8 mouse cellular contexts compared by ENCODE assay signal in the genomic region with DNA sequence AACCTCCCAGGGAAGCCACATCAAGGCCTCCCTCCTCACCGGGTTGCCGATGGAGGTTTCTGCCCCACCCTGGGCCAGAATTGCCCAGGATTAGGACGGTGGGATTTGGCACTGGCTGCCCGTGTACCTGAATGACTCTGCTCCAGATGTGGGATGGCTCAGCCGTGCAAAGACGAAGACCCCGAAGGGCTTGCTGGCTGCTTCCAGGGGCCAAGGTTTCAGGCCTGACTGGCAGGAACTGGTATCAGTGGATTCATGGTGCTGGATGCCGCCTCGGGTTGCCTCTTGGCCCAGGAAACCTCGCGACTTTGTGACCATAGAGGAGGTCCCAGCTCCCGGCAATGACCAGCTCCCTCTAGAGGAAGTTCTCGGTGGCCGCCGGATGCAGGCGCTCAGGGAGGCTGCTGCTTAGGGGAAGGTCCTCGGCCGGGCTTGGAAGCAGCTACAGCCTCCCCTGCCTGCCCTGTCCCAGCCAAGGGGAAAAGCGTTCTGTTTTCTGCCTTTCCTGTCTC. TPM values are rescaled to one million over a fixed set of nuclear protein-coding genes. Genes with fewer than 3 reads are reported as not detected.
A peak's percentile ranks its signal among the peaks of the same experiment; 100 is the strongest.
DNase-seq lines count a peak whose midpoint lies in the region; ATAC-seq lines count a peak whose summit lies in the region.

No protein-coding gene starts in this region.

- peak overlapping the region; percentile 83 to 84 for H3K27ac ChIP-seq in heart, embryonic 14.5 days (replicated peaks in 1 of 2; ENCODE audit: control insufficient read depth in 1 of 2, insufficient read depth in 1 of 2, low read depth in 2 of 2, low read length in 2 of 2)
- H3K27ac ChIP-seq in liver, embryonic 13.5 days, result peak overlapping the region; percentile 81
- H3K27ac ChIP-seq in stomach, embryonic 16.5 days (ENCODE audit: low read length), result peak overlapping the region; percentile 82

- H3K27me3 ChIP-seq in heart, embryonic 14.5 days (ENCODE audit: control insufficient read depth, insufficient read depth, low read length), result no peaks in the 10 kb centered on the region
- H3K27me3 ChIP-seq in liver, embryonic 13.5 days, result no peaks in the 10 kb centered on the region
- no peaks in the 10 kb centered on the region for H3K27me3 ChIP-seq in stomach, embryonic 16.5 days (ENCODE audit: control insufficient read depth, insufficient read depth, low read length)

- H3K4me2 ChIP-seq in heart, embryonic 14.5 days (ENCODE audit: low read length), result peak overlapping the region; percentile 94
- H3K4me2 ChIP-seq in liver, embryonic 13.5 days, result peak overlapping the region; percentile 87
- peak overlapping the region; percentile 82 for H3K4me2 ChIP-seq in stomach, embryonic 16.5 days (ENCODE audit: low read depth, low read length)

- H3K9me3 ChIP-seq in heart, embryonic 14.5 days (ENCODE audit: control insufficient read depth, low read length), result no peaks in the 10 kb centered on the region
- no peaks in the 10 kb centered on the region for H3K9me3 ChIP-seq in liver, embryonic 13.5 days (replicated peaks)
- H3K9me3 ChIP-seq in stomach, embryonic 16.5 days (replicated peaks; ENCODE audit: control insufficient read depth, low read length), result no peaks in the 10 kb centered on the region

- H3K36me3 ChIP-seq in heart, embryonic 14.5 days (ENCODE audit: control insufficient read depth, insufficient read depth, low read length), result peaks cover 32% of the 10 kb centered on the region
- peaks cover 18% of the 10 kb centered on the region for H3K36me3 ChIP-seq in liver, embryonic 13.5 days
- H3K36me3 ChIP-seq in stomach, embryonic 16.5 days (ENCODE audit: control insufficient read depth, insufficient read depth, low read length), result no peaks in the 10 kb centered on the region; the same call in 1 of the 2 replicates

- peak overlapping the region; percentile 98 for H3K9ac ChIP-seq in heart, embryonic 14.5 days (ENCODE audit: low read length)
- H3K9ac ChIP-seq in liver, embryonic 13.5 days, result peak overlapping the region; percentile 83
- H3K9ac ChIP-seq in stomach, embryonic 16.5 days (ENCODE audit: low read length), result peak overlapping the region; percentile 99

- H3K4me3 ChIP-seq in heart, embryonic 14.5 days (ENCODE audit: control insufficient read depth in 1 of 2, insufficient read depth in 1 of 2, low read depth in 1 of 2, low read length in 2 of 2), result peak overlapping the region; percentile 84 to 86
- peak overlapping the region; percentile 70 for H3K4me3 ChIP-seq in liver, embryonic 13.5 days (replicated peaks)
- peak overlapping the region; percentile 88 for H3K4me3 ChIP-seq in stomach, embryonic 16.5 days (replicated peaks; ENCODE audit: low read length)

- H3K4me1 ChIP-seq in heart, embryonic 14.5 days (ENCODE audit: control insufficient read depth in 2 of 2, insufficient read depth in 2 of 2, low read length in 2 of 2), result peaks cover 12 to 18% of the 10 kb centered on the region in 2 experiments; a peak in 3 of 4 replicates
- peaks cover 51% of the 10 kb centered on the region for H3K4me1 ChIP-seq in liver, embryonic 13.5 days (replicated peaks)
- peaks cover 15% of the 10 kb centered on the region for H3K4me1 ChIP-seq in stomach, embryonic 16.5 days (ENCODE audit: control insufficient read depth, insufficient read depth, low read length)

- peak; percentile 87 for ATAC-seq in erythroid progenitor cell, adult 5-6 weeks (replicated peaks; ENCODE audit: low FRiP score, poor library complexity, severe bottlenecking)
- peak; percentile 70 for ATAC-seq in heart, embryonic 14.5 days (ENCODE audit: insufficient number of reproducible peaks, insufficient read depth, low FRiP score, low read depth)
- ATAC-seq in liver, embryonic 13.5 days (ENCODE audit: low read depth), result peak; percentile 82
- peak; percentile 80 for ATAC-seq in stomach, embryonic 16.5 days (ENCODE audit: insufficient read depth, low FRiP score)

- DNase-seq in CD4-positive helper T cell, adult 2 months (ENCODE audit: low read depth, low spot score), result peak; percentile 88
- DNase-seq in brain, embryonic 18.5 days (ENCODE audit: low read depth, low spot score), result peak; percentile 42
- DNase-seq in kidney, postnatal 14 days, result peak; percentile 93
- peak; percentile 84 for DNase-seq in liver, embryonic 13.5 days
- DNase-seq in neural tube, embryonic 10.5 days (ENCODE audit: extremely low spot score, low spot score), result peak; percentile 91

- 2% methylated on average over 19 of the region's 19 CpGs for WGBS in heart, embryonic 14.5 days
- WGBS in liver, embryonic 13.5 days (ENCODE audit: insufficient replicate concordance), result under 1% methylated on average over 19 of the region's 19 CpGs
- 0% methylated on average over 19 of the region's 19 CpGs for WGBS in stomach, embryonic 16.5 days

RNA-seq across cellular contexts. Expression of a gene that starts 0.5 kb away (rescaled TPM):
- total RNA-seq in erythroid progenitor cell, adult 5-6 weeks (2015; ENCODE audit: low replicate concordance), result 32.7 and 36.0 TPM in 2 replicates
- 11.4 and 12.5 TPM in 2 replicates for total RNA-seq in erythroid progenitor cell, adult 5-6 weeks (2017; ENCODE audit: low replicate concordance)
- polyA plus RNA-seq in heart, embryonic 14.5 days (2014; fragmentation: Nextera tagmentation; extraction: Ambion mirVana), result 8.2 and 10.5 TPM in 2 replicates
- polyA plus RNA-seq in liver, embryonic 13.5 days (2015; fragmentation: Nextera tagmentation; extraction: Ambion mirVana), result 2.4 and 3.0 TPM in 2 replicates
- polyA plus RNA-seq in stomach, embryonic 16.5 days (2015; fragmentation: Nextera tagmentation; extraction: Ambion mirVana), result 6.7 and 7.0 TPM in 2 replicates

RNA-seq across cellular contexts. Expression of a gene that starts 28.8 kb away (rescaled TPM):
- total RNA-seq in erythroid progenitor cell, adult 5-6 weeks (2015; ENCODE audit: low replicate concordance), result 1.3 and 9.0 TPM in 2 replicates
- total RNA-seq in erythroid progenitor cell, adult 5-6 weeks (2017; ENCODE audit: low replicate concordance), result 0.98 and 2.2 TPM in 2 replicates
- polyA plus RNA-seq in heart, embryonic 14.5 days (2014; fragmentation: Nextera tagmentation; extraction: Ambion mirVana), result 1.7 TPM in 2 replicates
- polyA plus RNA-seq in liver, embryonic 13.5 days (2015; fragmentation: Nextera tagmentation; extraction: Ambion mirVana), result 0.48 and 0.56 TPM in 2 replicates
- polyA plus RNA-seq in stomach, embryonic 16.5 days (2015; fragmentation: Nextera tagmentation; extraction: Ambion mirVana), result 15.0 and 16.7 TPM in 2 replicates

RNA-seq across cellular contexts. Expression of a gene that starts 55.4 kb away (rescaled TPM):
- total RNA-seq in erythroid progenitor cell, adult 5-6 weeks (2015; ENCODE audit: low replicate concordance), result 1.4 TPM in 1 of 2 replicates, not detected in the other
- 7.1 and 8.1 TPM in 2 replicates for total RNA-seq in erythroid progenitor cell, adult 5-6 weeks (2017; ENCODE audit: low replicate concordance)
- 6.8 TPM in 2 replicates for polyA plus RNA-seq in heart, embryonic 14.5 days (2014; fragmentation: Nextera tagmentation; extraction: Ambion mirVana)
- 6.3 and 7.0 TPM in 2 replicates for polyA plus RNA-seq in liver, embryonic 13.5 days (2015; fragmentation: Nextera tagmentation; extraction: Ambion mirVana)
- polyA plus RNA-seq in stomach, embryonic 16.5 days (2015; fragmentation: Nextera tagmentation; extraction: Ambion mirVana), result 14.1 and 14.8 TPM in 2 replicates

Comparison
In these comparisons a context has a peak if more than half of its experiments do, and no peak if none do; other contexts are left out.
1. Peak in every context shown above with its lines: DNase-seq, ATAC-seq, H3K4me3 ChIP-seq and H3K27ac ChIP-seq.
2. DNase-seq: peak in every context shown above with its lines; median percentile 93 in kidney, postnatal 14 days; 91 in neural tube, embryonic 10.5 days; 88 in CD4-positive helper T cell, adult 2 months; 84 in liver, embryonic 13.5 days; 42 in brain, embryonic 18.5 days.